In the genomic region with DNA sequence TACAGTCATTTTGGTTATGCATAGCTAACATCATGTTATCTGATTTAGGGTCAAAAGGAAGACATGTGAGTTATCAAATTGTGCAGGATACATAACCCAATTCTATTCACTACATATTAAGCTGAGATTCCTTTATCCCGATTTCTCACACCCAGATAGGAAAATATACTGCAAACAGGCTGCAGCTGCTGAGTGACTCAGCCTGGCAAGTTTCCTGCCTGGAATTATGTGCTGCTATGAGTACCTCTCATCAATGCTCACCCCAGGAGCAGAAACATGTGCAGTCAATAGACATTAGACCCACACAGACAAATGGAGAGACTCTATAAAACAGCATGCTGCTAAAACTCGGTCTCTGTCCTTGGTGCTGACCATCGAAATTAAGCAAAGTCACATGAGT, we compare ENCODE assay signal across 14 mouse cellular contexts. TPM values are rescaled to one million over a fixed set of nuclear protein-coding genes. Genes with fewer than 3 reads are reported as not detected.
DNase-seq lines count a peak whose midpoint lies in the region; ATAC-seq and TF ChIP-seq lines count a peak whose summit lies in the region.
"Had no signal": no experiment of that assay in that cellular context is flagged by ENCODE, and none has a peak within 500 bp of the region (broad histone marks: within the 10 kb centered on the region; RNA-seq: fewer than 3 reads in every experiment).

No protein-coding gene starts in this region.

- TF ChIP-seq CTCF in intestine, postnatal 0 days (IDR thresholded peaks at IDR 0.05; ENCODE audit: low read depth) = no peak

- DNase-seq in frontal cortex, adult 2 months (ENCODE audit: extremely low spot score in 1 of 2, low spot score in 1 of 2) = peak; percentile 34 to 66
- no peak for DNase-seq in frontal cortex, postnatal 10 days (ENCODE audit: low spot score in 2 of 2)
- peak; percentile 2 for DNase-seq in A20 (ENCODE audit: low read depth, low spot score)
- peak; percentile 10 for DNase-seq in embryo, embryonic 9.5 days (ENCODE audit: extremely low spot score)
- peak; percentile 30 to 65 for DNase-seq in left cerebral cortex, postnatal 25 days (ENCODE audit: low spot score in 2 of 2)
- DNase-seq in gastrocnemius, adult 18-20 months (ENCODE audit: low spot score) = no peak
- no peak for DNase-seq in heart, adult 9 months (ENCODE audit: low spot score in 2 of 2)
- DNase-seq: cerebellum, adult 2 months; heart, adult 2 months had no signal

- H3K4me1 ChIP-seq in intestine, postnatal 0 days (replicated peaks; ENCODE audit: control insufficient read depth, insufficient read depth, low read length) = no peaks in the 10 kb centered on the region
- H3K4me1 ChIP-seq: limb, embryonic 15.5 days; neural tube, embryonic 12.5 days had no signal

- no peak overlapping the region for H3K4me3 ChIP-seq in intestine, postnatal 0 days (ENCODE audit: low read depth, low read length)
- H3K4me3 ChIP-seq: heart, adult 2 months; limb, embryonic 15.5 days; neural tube, embryonic 12.5 days had no signal

- H3K9me3 ChIP-seq in intestine, postnatal 0 days (ENCODE audit: control insufficient read depth) = no peaks in the 10 kb centered on the region
- H3K9me3 ChIP-seq: limb, embryonic 15.5 days; neural tube, embryonic 12.5 days had no signal

- H3K27me3 ChIP-seq in intestine, postnatal 0 days (replicated peaks; ENCODE audit: control insufficient read depth, insufficient read depth, low read length) = no peaks in the 10 kb centered on the region
- H3K27me3 ChIP-seq: limb, embryonic 15.5 days; neural tube, embryonic 12.5 days had no signal

- H3K36me3 ChIP-seq in intestine, postnatal 0 days (ENCODE audit: control insufficient read depth, insufficient read depth) = no peaks in the 10 kb centered on the region
- H3K36me3 ChIP-seq: limb, embryonic 15.5 days; neural tube, embryonic 12.5 days had no signal

- H3K4me2 ChIP-seq in intestine, postnatal 0 days (replicated peaks; ENCODE audit: low read depth) = no peak overlapping the region
- H3K4me2 ChIP-seq: limb, embryonic 15.5 days; neural tube, embryonic 12.5 days had no signal

- 69% methylated on average over 3 of the region's 3 CpGs for WGBS in intestine, postnatal 0 days

- intact Hi-C loops in left cerebral cortex, postnatal 25 days (cut with DNase I) = no loop called here

- ATAC-seq in intestine, postnatal 0 days = no peak
- ATAC-seq: CD4-positive, CD25-positive, alpha-beta regulatory T cell, adult 4 months had no signal

- H3K9ac ChIP-seq in intestine, postnatal 0 days (ENCODE audit: low read depth, low read length) = no peak overlapping the region
- H3K9ac ChIP-seq: limb, embryonic 15.5 days; neural tube, embryonic 12.5 days had no signal

- no peak overlapping the region for H3K27ac ChIP-seq in intestine, postnatal 0 days (ENCODE audit: low read depth, low read length)
- H3K27ac ChIP-seq: heart, adult 2 months; limb, embryonic 15.5 days; macrophage; neural tube, embryonic 12.5 days had no signal

RNA-seq across cellular contexts. Expression of a gene that starts 32.1 kb away (rescaled TPM):
- 46.2 and 57.3 TPM in 2 replicates for polyA plus RNA-seq in frontal cortex, adult 2 months (2012; rRNA removed)
- total RNA-seq in left cerebral cortex, postnatal 25 days (2021) = 10 to 100 TPM; 94.7 to 94.8 TPM
- under 1 TPM in 1 of 2 experiments, not detected in 1; 0.36 TPM for total RNA-seq in gastrocnemius, adult 18-20 months (2021)
- 0.38 and 0.69 TPM in 2 replicates for polyA plus RNA-seq in intestine, postnatal 0 days (2015; fragmentation: Nextera tagmentation; extraction: Ambion mirVana)
- polyA plus RNA-seq: CD4-positive, CD25-positive, alpha-beta regulatory T cell, adult 4 months; macrophage had no signal

Comparison
In these comparisons a context has a peak if more than half of its experiments do, and no peak if none do; other contexts are left out.
1. DNase-seq: peak in frontal cortex, adult 2 months (2 of 2), A20 (single experiment), embryo, embryonic 9.5 days (single experiment) and left cerebral cortex, postnatal 25 days (2 of 2); none in frontal cortex, postnatal 10 days (0 of 2), gastrocnemius, adult 18-20 months (single experiment) and heart, adult 9 months (0 of 2).
2. RNA of a gene that starts 32.1 kb away (total RNA-seq): 94.7 to 94.8 TPM in left cerebral cortex, postnatal 25 days; 0.36 TPM in gastrocnemius, adult 18-20 months; every median in the first group is over 10 times any median in the second.